Mouse (Mus musculus): Measurements from ENCODE around the gene Kcne3. TPM values are rescaled to one million over a fixed set of nuclear protein-coding genes. Genes with fewer than 3 reads are reported as not detected.

Kcne3 gene
- total RNA-seq, 1 experiment from 2014 or later, result 0.85 TPM

- DNase-seq, result no peak
These were observed 5.3 kb downstream of the Kcne3 start for GRCm38 (mm10) chr7:100181614-100182013.

GRCm38 (mm10) chr7:100182388-100182787, 6.1 kb downstream of the Kcne3 start:
- no peak for DNase-seq

DNA sequence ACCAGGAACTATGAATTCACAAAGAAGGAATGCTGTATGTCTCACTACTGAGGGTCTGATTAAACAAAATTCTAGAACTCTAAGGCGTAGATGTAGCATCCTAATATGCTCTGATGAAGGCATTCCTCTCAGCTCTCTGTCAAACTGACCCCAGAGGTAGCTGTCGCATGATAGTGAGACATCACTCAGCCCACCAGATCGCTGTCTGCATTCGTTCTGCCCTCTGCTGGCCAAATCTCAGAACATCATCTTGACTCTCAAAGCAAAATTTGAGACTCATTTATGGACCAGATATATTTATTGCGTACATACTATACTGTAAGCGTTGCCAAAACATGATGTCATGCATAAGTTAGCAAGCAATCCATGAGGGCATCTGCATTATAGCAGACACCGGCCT, 11.3 kb downstream of the Kcne3 start:
- peak; percentile 42 for DNase-seq

- no peak for DNase-seq
These were observed 13.9 kb downstream of the Kcne3 start for GRCm38 (mm10) chr7:100190167-100190566.

- peak; percentile 65 for DNase-seq
These were observed 14.5 kb downstream of the Kcne3 start for GRCm38 (mm10) chr7:100190778-100191177.

GRCm38 (mm10) chr7:100201191-100201590, 24.9 kb downstream of the Kcne3 start:
- no peak for DNase-seq

- DNase-seq, result no peak
These were observed 27.3 kb downstream of the Kcne3 start for GRCm38 (mm10) chr7:100203616-100204015.

DNA sequence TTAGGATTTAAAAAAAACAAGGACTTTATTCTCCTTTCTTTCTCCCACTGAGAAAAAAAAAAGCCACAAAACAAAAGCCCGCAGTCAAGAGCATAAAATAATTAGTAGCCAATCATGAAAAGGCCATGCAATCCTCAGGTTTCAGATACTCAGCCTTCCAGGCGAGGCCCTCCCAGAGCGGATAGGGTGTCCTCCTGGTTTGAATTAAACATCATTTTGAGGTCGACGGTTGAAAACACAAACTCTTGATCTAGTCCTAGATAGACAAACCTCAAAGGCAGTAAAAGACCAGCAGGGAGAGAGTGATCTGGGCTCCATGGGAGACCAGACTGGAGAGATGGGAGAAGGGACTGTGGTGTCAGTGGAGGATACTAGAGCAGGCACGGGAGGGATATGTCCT, 28.6 kb downstream of the Kcne3 start:
- DNase-seq, result no peak

DNA sequence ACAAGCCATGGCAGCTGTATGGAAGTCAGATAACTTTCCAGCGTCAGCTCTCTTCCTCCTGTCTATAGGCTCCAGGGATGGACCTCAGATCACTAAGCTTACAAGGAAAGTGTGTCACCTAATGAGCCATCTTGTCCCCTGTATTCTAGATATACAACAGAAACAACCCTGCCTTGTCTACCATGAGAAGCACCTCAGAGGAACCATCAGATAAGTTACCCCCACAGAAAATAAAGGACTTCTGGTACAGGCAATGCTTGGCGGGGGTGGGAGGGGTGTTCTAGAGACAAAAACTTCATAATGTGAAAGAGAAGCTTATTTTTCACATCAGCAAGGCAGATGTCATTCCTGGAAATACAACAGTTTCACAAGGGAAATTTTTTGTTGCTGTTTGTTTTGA, 29.8 kb downstream of the Kcne3 start:
- no peak for DNase-seq

- no peak for DNase-seq
These were observed 31.6 kb downstream of the Kcne3 start for GRCm38 (mm10) chr7:100207886-100208285.

GRCm38 (mm10) chr7:100214310-100214709, 38.0 kb downstream of the Kcne3 start:
- no peak for DNase-seq

DNA sequence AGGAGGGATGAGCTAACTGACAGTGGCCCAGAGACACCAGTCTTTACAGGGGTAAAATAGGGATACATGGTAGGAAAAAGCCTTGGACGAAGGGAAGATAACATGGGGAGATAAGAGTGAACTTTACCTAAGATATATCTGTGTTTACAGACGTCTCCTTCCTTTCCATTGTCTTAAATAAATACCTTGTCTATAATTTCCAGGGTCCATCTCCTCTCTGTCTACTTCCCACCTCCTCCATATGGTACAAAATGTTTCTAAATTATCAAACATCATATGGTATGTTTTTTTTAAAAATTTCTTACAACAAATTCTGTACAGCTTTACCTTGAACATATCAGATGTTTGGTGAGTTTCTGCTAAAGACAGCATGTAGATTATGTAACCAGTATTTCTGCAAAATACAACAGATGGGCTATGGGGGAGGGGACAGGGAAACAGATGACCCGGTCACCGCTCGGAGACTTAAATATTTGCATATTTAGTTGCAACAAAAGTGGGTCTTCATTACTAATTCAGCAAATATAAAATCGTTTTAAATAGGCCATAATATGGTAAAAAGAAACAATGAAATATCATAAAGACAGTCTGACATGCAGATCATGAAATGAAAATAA, 38.9 kb downstream of the Kcne3 start:
- no peak for DNase-seq

GRCm38 (mm10) chr7:100215976-100216375, 39.7 kb downstream of the Kcne3 start:
- no peak for DNase-seq

GRCm38 (mm10) chr7:100216601-100217565, 40.6 kb downstream of the Kcne3 start:
- DNase-seq, result no peak

DNA sequence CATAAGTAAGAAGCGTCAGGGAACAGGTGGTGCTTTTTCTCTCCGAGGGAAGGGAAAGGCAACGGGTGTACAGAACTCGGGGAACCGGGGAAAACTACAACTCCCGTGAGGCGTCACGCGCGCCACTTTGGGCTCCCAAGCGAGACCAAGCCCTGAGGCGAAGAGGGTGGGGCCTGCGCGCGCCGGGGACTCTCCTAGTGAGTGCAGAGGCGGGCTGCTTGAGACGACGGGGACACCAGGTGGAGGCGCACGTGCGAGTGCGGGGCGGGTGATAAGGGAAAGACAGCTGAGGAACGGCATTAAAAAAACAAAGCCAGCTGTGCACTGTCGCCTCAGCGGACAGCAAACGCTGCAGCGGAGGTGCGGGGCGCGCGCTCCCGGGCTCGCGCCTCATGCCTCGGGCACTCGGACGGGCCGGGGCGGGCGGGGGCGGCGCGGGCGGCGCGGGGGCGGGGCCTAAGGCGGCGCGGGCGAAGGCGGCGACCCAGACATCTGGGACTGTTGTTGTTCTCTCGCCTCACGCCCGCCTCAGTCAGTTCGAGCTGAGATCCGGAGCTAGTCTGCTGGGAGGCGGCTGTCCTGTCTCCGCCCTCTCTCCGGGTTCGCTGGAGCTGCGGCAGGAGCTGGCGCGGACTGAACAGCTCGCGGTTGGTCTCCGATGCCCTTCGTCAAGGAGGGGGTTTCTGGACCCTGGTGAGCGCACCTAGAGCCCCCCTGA, 51.0 kb downstream of the Kcne3 start, which contains the start of gene Pgm2l1:
Pgm2l1 (plus strand) TSS at position 237 of the 718 bp plus-strand sequence.
- DNase-seq, result peak; percentile 96

DNA sequence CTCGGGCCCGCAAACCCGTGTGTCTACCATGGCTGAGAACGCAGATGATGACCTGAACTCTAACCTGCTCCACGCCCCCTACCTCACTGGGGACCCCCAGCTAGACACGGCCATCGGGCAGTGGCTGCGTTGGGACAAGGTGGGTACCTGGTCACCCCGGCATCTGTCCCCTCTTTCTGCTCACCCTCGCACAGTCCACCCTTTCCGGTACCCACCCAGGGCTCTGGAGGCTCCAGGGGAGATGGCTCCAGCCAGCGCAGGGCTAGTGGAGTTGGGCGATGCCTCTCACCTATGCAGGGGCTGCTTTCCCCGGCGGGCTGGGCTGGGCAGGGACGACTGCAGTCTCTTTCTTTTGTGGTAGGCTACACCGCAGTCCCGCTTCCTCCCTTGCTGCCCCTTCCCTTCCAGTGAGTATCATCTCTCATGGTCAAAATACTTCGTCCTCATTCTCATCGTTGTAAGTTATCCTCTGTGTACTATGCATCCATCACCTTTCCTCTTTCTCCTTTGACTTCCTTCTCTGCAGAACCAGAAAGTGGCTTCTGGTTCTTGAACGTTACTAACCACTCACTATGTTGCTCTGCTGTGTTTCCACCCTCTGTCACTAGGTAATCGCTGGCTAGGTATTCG, 51.7 kb downstream of the Kcne3 start:
- peak; percentile 17 for DNase-seq

- no peak for DNase-seq
These were observed 52.7 kb downstream of the Kcne3 start for GRCm38 (mm10) chr7:100228957-100229356.

DNA sequence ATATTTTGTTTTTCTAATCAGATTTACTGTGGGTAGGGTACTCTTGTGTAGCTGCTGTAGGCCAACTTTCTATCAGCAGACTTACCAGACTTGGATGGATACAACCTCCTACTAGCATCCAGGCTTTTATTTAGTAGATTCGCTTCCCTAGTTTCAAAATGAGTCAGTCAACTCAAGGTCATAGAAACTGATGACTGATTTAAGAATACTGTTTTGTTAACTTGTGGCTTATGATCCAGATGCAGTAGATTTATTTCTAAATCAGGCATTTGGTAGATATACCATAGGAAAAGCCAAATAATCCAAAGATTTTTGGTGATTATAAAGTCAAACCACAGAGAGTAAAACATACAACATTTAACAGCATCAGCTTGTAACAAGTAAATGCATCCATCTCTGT, 54.3 kb downstream of the Kcne3 start:
- DNase-seq, result no peak

- no peak for DNase-seq
These were observed 55.4 kb downstream of the Kcne3 start for GRCm38 (mm10) chr7:100231661-100232060.

DNA sequence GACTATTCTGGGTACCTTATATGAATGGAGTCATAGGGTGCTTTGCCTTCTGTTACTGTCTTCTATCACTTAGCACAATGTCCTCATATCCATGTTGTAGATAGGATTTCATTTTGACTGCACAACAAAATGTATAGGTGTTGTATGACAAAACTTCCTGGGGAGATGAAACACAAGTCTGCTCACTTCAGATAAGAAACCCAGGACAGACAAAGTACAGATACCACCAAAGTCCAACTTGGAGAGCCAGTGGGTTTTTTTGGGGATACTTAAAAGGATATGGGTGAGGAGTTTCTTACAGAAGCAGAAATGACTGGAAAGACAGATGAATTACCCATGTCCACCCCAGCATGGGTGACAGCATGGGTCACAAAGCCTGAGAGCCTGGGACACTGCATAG, 57.4 kb downstream of the Kcne3 start:
- DNase-seq, result no peak
